Mouse (Mus musculus): ENCODE results near the gene Wdr59.
A peak's percentile ranks its signal among the peaks of the same experiment; 100 is the strongest.

Wdr59 gene

DNA sequence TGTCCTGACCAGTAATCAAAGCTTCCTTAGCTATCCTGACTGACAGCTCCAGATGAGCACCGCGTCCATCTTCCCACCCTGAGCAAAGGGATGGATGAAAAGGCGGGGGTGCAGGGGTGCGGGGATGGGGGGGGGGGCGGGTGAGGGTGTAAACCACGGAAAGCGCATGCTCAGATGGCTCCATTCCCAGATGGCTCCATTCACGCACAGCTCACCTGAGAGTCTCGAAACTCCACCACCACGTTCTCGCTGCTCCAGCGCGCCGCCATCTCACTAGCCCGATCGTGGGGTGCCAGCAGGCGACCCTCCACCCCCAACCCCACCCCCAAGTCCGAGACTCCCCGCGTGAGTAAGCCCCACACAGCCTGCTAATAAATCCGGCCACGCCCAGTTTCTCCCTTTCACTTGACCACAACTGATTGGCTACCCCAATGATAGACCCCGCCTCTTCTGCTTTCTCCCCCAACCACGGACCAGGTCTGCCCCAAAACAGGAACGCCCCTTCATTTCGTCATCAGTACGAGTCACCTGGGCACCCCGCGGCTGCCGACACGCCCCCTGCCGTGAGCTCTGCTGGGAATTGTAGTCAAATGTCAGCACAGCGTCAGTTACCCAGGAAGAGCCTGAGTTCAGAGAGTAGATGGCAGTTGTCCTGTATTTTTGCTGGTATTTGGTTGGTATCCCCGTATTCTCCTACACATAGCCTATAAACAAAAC, at the start of gene Wdr59:
TSS of gene Wdr59 (minus strand) at position 380 of the 717 bp plus-strand sequence.
- DNase-seq = peak; percentile 99 to 100

DNA sequence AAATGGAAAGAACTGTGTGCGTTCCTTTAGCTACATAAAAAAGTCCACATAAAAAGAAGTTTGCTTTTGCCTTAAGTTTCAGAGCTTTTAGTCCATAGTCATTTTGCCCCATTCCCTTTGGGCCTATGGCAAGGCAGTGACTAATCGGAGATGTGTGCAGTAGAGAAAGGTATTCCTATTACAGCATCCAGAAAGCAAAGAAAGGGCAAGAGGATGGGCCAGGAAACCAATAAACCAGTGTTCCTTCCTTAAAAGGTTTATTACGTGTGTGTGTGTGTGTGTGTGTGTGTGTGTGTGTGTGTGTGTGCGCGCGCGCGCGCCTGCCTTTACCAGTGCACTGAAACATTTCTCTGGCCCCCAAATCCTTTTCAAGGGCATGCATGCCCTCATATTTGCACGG, 49.8 kb upstream of the Wdr59 start:
- no peak for DNase-seq

DNA sequence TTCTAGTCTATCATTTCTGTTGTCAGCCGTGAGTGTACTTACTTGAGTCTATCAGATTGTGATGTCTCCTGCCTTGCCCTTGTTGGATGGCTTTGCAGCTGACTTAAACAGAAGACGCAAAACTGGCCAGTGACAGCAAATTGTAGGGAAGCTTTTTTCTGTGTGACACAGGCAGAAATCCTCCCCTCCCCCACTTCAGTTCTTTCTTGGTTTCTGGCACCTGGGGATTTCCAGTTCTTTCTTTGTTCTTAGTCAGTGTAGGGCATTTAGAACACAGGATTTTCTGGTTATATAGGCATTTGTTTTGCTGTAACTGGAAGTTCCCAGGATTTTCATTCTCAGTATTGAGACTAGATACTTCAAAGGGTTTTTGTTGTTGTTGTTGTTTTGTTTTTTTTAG, 48.5 kb upstream of the Wdr59 start:
- DNase-seq = peak in 1 of 2 experiments; percentile 28

DNA sequence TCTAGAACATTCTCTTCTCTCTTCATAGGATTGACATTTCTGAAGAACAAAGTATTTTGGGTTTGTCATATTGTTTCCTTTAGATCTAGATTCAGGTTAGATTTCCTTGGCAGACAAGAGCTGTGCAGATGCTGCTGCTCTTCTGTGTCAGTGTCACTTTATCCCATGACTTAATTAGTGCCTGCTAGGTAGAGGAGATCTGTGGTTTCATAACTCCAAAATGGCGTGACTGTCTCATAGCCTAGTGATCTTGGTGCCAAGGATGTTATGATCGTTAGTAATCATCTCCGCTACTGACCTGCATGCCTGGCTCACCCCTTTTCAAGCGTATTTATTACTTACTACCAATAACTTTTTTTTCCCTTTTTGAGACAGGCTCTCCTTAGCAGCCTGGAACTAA, 48.0 kb upstream of the Wdr59 start:
- peak in 1 of 2 experiments; percentile 40 for DNase-seq

DNA sequence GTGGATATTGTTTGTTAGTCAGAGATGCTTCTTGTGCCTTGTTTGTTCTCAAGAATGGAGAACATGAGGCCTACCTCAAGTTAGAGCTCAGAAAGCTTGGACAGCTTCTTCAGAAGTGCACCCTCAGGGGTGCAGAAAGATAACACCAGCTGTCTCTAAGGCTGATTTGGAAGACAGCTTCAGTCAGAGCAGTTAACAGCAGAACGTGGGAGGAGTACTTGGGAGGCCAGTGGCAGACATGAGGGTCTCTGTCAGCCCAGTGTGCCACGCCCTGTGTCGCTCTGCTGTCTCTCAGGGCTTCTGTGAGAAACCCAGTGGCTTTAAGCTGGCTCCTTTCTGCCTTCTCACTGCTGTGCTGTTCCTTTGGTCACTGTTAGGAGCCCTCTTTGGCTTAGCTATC, 46.1 kb upstream of the Wdr59 start:
- no peak for DNase-seq

DNA sequence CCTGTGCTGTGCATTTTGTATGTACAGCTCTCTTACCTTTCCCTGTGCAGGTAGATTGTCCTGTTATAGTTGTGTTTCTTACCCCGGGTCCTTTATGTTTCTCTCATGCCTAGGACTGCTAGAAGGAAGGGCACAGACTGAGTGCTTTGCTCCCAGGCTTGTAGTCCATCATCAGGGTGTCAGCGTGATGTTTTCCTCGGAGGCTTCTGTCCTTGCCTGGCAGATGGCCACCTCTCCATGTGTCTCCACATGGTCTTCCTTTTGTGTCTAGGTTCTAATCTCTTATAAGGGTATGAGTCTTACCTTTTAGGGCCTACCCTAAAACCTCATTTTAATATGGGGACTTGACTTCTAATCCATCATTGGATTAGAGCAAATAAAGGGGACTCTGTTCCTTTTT, 45.7 kb upstream of the Wdr59 start:
- peak; percentile 65 to 70 for DNase-seq

DNA sequence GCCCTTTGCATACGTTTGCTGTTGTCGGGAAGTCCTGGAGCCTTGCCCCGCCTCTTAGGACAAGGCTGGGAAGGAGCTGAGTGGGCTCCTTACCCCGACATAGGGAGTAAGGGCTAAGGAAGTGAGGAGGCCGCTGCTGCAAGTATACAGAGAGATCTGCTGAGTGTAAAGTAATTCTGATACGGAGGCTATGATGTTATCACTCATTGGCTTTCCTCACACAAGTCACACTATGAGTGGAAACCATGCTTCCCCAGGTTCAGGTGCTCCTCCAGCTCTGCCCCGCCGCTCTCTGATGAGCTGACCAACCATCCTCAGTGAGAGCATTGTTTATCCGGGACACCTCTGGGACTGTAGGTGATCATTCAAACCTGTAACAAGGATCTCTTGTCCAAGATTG, 44.4 kb upstream of the Wdr59 start:
- no peak for DNase-seq

DNA sequence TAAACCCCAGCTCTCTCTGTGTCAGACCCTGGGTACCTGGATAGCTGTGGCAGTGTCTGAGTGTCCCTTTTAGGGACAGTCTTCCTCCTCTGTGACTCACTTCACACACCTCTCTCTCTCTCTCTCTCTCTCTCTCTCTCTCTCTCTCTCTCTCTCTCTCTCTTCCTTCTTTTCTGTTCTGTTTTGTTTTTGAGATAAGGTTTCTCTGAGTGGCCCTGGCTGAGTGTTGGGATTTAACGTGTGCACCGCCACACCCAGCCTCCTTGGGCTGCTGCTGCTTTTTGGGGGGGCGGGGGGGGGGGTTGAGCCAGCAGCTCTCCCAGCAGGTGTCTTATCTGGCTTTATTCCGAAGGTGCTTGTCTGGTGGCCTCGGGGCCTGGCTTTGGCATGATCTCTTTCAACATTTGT, 43.9 kb upstream of the Wdr59 start:
- peak; percentile 41 to 51 for DNase-seq

DNA sequence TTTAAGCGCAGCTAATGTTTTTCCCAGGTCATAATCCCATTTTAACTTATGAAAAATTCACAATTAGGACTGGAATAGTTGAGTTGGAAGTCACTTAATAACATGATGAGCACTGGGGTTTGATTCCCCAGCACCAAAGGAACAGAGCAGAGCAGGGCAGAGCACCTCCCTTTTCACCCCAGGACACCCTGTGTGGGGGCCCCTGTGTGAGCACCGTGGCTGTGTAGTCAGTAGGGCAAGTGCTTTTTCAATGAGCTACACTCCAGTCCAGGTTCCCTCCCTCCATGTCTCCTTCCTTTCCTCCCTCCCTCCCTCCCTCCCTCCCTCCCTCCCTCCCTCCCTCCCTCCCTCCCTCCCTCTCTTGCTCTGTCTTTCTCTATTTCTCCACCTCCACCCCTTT, 42.2 kb upstream of the Wdr59 start:
- DNase-seq = no peak

DNA sequence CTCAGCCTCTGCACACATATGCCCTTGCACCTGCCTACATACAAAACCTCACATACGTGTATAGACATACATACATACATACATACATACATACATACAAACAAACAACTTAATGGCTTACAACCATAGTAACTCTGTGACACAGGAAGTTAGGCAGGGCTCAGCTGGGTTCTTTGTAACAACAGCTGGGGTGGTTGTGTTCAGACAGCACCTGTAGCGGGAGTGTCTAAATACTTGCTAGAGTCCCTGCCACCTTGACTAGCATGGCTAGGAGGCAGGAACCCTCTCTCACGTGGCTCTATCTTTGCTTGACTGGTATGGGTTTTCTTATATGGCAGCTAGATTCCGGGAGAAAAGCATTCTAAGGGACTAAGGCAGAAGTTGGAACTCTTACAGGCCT, 41.8 kb upstream of the Wdr59 start:
- DNase-seq = no peak

DNA sequence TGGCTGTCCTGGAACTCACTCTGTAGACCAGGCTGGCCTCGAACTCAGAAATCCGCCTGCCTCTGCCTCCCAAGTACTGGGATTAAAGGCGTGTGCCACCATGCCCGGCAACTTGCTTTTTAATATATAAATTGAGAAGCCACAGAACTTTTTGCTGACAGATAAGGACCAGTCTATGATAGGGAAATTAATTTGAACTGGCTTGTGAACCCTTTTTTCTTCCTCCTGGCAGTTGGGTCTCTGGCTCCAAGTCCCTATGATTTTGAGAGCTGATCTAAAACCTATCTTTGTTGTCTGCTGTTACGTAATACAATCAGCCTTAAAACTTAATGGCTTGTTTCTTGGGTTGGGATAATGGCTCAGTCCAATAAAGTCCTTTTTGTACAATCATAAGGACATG, 41.2 kb upstream of the Wdr59 start:
- DNase-seq = no peak

DNA sequence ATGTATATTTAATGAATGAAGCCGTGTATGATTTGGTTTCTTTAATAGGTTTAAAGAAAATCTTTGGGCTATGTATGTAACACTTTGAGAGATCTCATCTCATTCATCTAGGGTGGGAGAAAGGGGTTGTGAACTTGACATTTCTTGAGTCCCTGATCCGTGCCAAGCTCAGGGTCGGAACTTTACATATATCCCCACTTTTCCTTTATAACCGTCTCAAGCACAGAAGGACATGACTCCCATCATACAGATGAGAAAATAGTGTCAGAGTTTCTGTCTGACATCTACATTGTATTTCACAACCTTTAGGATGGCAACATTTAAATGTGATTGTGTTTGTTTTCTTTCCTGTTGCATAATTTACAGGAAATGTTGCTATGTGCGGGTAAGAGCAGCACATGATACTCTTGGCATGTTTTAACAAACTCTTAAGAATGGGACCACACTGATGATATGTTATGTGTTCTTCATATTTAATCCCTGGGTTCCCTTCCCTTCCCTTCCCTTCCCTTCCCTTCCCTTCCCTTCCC, 40.4 kb upstream of the Wdr59 start:
- DNase-seq = no peak

DNA sequence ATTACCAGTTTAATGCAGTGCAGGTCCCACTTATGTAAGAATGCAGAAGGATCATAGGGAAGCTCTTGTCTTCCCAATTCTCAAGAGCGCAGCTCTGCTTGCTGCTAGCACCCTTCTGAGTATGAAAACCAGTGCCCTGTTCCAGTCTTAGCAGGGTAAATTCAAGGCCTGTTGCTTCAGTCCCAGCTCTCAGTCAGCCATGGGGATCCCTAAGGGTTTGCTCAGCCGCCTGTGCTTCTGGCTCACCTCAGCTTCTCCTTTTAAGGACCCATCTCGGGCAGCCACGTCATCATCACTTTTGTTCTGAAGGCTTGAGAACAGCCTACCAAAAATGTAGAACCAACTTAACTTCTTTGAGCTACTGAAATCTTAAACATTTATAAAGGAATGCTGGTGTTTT, 39.9 kb upstream of the Wdr59 start:
- no peak for DNase-seq

DNA sequence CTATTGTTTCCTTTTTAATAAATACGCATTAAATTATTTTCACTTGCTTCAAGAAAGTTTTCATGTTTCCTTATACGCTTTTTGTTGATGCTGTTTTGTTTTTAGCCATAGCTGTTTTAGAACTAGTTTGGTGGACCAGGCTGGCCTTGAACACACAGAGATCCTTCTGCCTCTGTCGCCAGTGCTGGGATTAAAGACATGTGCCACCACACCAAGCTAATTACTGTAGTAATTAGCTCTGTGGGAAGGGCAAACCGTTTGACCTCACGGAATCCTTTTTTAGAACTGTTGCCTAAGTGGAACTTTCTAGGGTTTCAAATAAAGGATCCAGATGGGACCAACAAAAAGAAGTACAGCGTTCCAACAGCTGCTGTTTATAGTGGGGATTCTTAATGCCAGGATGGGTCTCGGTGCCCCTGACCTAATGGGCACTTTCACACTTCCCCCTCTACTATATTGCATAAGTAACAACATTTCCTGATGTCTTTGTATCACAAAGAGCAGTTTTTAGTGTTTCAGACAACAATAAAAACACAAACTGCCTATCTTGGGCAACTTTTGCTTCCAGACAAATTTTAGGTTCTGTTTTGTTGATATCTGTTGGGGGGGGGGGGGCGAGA, 29.7 kb upstream of the Wdr59 start:
- DNase-seq = no peak

DNA sequence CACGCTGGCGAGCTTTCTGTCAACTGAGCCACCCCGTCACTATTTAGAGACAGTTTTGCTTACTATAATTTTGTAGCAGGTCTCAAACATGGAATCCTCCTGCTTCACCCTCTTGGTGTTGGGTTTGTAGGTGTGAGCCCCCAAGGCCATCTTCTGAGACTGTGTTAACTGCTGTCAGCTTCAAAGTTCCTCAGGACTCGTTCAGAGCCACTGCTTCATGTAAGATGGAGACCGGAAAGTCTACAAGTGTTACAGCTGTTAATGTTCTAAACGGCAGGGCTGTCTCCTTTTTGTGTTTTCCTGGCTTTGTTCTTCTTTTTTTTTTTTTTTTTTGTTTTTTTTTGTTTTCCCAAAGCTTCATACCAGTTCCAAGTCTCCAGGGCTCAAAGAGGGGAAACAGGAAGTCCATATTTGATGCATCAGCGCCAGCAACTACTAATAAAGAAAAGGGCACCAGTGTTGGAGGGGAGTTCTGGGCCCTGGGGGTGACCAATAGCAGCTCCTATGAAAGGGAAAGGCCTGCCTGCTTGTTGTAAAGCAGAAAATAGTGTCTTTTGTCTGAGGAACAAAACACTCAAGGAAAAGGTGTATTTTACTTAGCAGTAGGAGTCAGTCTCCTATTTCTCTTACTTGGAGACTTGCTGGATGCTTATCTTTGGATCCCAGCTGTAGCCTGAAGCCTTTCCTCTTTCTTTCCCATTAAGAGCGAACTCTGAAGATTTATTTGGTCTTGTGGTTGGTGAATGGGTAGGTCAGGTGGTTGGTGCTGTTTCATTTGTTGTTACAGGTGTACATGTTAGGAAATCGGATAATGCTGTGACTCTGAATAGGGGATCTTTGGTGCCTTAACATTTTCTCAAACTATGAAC, 28.3 kb upstream of the Wdr59 start:
- DNase-seq = no peak

DNA sequence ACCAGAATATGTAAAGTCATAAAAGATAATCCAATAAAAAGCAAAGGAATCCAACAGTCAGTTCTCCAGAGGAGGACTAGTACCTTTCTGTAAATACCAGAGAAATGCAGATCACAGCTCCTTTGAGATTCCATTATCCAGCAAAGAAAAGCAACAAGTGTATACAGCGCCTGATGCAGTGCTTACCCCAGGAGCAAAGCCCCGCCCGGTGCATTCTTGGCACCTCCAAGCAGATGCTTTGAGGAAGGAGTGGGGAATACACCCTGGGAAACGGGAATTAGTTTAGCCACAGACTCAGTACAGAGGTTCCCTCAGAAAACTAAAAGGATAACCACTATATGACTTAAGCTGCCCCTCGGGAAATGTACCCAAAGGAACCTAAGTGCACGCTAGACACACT, 26.3 kb upstream of the Wdr59 start:
- no peak for DNase-seq

DNA sequence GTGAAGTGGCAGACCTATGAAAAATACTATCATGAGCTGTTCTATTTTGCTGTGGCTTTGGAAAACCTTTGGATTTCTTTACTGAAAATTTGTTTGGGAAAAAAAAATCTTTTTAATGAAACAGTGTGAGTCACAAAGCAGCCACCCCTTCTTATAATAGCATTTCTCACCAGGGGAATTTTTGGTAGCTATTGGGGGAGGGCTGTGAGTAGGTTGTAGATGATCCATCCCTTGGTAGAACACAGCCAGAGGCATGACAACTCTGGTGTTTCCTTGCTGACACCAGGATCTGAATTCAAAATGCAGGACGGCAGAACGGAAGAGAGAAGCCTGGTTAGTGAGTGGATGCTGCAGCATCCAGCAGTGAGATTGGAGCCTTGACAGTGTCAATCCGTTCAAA, 25.3 kb upstream of the Wdr59 start:
- DNase-seq = no peak

DNA sequence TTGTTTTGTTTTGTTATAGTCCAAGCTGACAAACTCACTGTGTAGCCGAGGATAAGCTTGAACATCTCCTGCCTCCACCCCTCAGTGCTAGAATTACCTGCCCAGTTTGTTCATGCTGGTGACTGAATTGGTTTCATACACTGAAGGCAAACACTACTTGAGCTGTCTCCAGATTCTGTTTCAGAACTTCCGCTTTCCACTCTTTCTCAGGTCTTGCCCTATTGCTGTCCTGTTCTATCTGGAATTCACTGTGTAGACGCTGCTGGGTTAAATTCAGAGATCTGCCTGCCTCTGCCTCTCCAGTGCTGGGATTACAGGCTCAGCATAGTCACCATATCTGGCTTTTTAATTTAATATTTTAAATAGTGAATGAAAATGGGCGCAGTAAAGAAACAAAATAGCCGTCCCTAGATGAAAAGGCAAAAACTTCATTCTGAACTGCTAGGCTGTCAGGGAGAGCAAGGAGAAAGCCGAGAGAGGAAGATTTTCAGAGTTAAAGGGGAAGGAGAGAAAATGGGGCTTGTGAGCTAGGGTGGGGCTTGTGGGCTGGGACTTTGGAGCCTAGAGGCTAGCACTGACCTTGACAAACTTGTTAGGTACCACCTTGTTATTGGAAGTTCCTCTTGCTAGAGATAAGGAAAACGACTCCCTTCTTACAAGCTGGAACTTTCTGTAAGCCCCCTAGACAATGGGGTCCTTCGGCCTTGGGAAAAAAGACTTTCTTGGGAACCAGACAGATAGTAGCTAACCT, 23.7 kb upstream of the Wdr59 start:
- DNase-seq = no peak

DNA sequence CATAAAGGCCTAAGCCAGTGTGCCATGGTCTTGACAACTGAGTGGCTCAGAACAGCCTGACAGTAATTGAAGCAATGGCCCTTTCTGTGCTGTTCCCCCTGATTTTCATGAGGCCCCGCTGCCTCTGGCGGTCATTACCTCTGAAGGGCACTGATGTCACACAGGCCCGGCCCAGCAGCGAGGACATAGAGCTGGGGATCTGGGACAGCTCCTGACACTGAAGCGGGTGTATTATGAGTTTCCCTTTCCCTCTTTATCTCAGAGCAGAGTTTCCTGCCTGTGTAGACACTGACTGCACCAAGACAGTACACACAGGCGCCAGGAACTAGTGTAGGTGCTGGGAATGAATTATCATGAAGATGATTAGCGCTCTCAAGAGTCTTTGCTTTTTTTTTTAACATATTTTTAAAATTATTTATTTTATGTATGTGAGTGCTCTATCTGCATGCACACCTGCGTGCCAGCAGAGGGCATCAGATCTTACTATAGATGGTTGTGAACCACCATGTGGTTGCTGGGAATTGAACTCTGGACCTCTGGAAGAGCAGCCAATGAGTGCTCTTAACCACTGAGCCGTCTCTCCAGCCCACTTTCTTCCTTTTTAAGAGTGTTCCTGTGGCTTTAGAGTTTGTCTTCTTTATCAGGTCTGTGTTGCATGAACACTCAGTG, 22.0 kb upstream of the Wdr59 start:
- no peak for DNase-seq

DNA sequence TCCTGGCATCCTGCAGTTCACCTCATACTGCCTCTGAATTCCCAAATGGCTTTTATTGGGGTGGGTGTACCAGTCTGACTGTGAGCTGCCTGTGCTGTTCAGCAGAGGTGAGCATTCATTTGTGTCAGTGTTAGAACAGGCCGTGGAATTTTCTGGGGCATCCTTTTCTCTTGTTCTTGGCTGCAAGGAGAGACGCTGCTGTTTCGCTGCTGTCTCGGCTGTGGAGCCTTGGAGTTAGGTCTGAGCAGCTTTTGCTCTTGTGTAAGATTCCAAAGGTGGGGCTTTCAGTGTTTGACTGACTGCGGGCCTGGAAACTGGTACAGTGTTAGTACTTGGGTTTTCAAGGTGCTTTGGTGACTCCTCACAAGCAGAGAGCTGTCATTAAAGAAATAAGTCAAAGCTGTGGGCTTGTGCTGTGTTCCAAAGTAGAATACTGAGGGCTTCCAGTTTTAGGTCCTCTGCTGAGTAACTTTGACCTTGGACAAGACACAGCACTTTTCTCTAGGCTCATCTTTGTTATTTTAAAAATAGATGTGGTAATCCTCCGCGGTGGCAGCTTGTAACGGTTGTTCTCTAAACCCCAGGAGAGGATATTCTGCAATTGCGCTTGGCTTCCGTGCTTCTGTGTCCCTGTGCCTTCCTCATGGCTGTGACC, 17.7 kb upstream of the Wdr59 start:
- no peak for DNase-seq

DNA sequence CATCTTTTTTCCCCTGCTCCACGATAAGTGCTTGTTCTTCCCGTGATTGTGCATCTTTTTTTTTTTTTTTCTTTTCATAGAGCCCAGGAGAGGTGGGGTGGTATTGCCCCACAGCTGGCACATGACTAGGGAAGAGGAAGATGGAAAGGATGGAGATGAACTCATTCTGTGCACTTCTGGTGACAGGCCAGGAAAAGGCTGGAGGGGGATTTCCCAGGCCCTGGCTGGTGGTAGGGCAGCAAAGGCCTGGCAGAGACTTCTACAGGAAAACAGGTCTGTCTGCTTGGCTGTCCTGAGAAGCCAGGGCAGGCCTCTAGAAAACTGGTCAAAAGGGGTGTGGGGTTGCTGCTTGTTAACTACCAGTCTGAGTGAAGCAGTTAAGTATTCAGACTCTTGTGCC, 16.3 kb upstream of the Wdr59 start:
- peak; percentile 62 to 68 for DNase-seq

DNA sequence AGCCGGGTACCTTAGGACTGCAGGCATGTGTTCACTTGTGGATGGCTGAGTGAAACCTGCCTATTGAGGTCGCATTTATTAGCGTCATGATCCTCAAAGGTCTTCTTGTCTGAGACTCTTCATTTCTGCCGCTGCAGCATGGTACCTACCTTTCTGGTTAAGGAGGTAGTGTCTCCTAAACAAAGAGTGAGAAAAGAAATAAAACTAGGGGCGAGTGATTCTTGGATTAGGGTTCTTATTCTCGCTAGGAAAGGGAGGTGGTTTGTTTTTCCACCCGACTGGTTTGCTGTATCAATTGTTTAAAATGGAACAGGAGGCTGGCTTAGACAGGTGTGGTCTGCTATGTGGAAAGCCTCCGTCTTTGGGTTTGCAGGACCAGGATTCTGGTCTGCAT, 15.9 kb upstream of the Wdr59 start:
- peak in 1 of 2 experiments; percentile 20 for DNase-seq

Data from cerebellum, postnatal 10 days (tissue).